Mouse (Mus musculus) G1E (cell line): ENCODE measurements around the gene Ndufa3. TPM values are rescaled to one million over a fixed set of nuclear protein-coding genes. Genes with fewer than 3 reads are reported as not detected.

ENCODE experiments used
- ATAC-seq: 2 replicates; pipeline ENCODE4 v1.8.0; 2016; ENCODE audit warnings: mild to moderate bottlenecking; ENCODE audit not compliant: insufficient number of reproducible peaks, poor library complexity, low FRiP score, severe bottlenecking; ENCODE audit errors: extremely low read depth
- DNase-seq: peaks from one replicate; pipeline ENCODE4 v3.0.0; 2012; ENCODE audit warnings: low spot score
- H3K27me3 ChIP-seq: 2 replicates; pipeline ENCODE4 v1.6.1; 2012; ENCODE audit warnings: mild to moderate bottlenecking, low read length, inconsistent platforms; ENCODE audit not compliant: insufficient read depth
- H3K36me3 ChIP-seq: replicated peaks from 2 replicates; pipeline ENCODE3; 2012; ENCODE audit warnings: mild to moderate bottlenecking, inconsistent platforms
- H3K4me1 ChIP-seq: 2 replicates; pipeline ENCODE4 v1.6.1; 2012; ENCODE audit warnings: low read depth, low read length, inconsistent platforms, mixed read lengths; ENCODE audit not compliant: insufficient read depth
- H3K4me3 ChIP-seq: 2 replicates; pipeline ENCODE4 v1.5.1; 2012; ENCODE audit warnings: low read depth, mild to moderate bottlenecking, inconsistent platforms, low read length, moderate library complexity, mixed read lengths
- H3K9me3 ChIP-seq: replicated peaks from 2 replicates; pipeline ENCODE4 v1.6.1; 2012; ENCODE audit warnings: inconsistent platforms
- CTCF ChIP-seq: IDR thresholded peaks from 2 replicates; pipeline ENCODE4 v1.5.1; 2012; ENCODE audit warnings: low read depth, low read length, inconsistent platforms, mixed read lengths
- GATA1 ChIP-seq: IDR thresholded peaks from 2 replicates; pipeline ENCODE4 v1.6.1; 2012; ENCODE audit warnings: borderline replicate concordance, low read length, inconsistent platforms, mixed read lengths
- GATA2 ChIP-seq: IDR thresholded peaks from 2 replicates; pipeline ENCODE4 v1.6.1; 2012; ENCODE audit warnings: low read depth, low read length, inconsistent platforms, borderline replicate concordance
- POLR2AphosphoS5 ChIP-seq: IDR thresholded peaks from 2 replicates; pipeline ENCODE4 v1.6.1; 2012; ENCODE audit warnings: low read depth, low read length, inconsistent platforms; ENCODE audit not compliant: insufficient replicate concordance
- TAL1 ChIP-seq: conservative IDR thresholded peaks from 2 replicates; pipeline ENCODE4 v1.6.1; 2012; ENCODE audit warnings: low read depth, low read length, inconsistent platforms, mixed read lengths
- polyA plus RNA-seq: library from polyadenylated mRNA; stranded (reverse); fragments of >175 nt; gene quantifications from 2 replicates; pipeline ENCODE4 v1.2.3, GENCODE M21; 2012
- total RNA-seq, 2 experiments: library from RNA; stranded (forward) in 1 of 2; stranded (reverse) in 1 of 2; fragments of 200-1000 nt in 1 of 2; fragments of >200 nt in 1 of 2; fragmentation: Nextera tagmentation in 1 of 2; gene quantifications; 2 replicates each; pipeline ENCODE4 v1.2.3; 2014 to 2017

Gene Ndufa3
- total and polyA plus RNA-seq, 3 experiments, result 18.9 to 234 (median 179) TPM

DNA sequence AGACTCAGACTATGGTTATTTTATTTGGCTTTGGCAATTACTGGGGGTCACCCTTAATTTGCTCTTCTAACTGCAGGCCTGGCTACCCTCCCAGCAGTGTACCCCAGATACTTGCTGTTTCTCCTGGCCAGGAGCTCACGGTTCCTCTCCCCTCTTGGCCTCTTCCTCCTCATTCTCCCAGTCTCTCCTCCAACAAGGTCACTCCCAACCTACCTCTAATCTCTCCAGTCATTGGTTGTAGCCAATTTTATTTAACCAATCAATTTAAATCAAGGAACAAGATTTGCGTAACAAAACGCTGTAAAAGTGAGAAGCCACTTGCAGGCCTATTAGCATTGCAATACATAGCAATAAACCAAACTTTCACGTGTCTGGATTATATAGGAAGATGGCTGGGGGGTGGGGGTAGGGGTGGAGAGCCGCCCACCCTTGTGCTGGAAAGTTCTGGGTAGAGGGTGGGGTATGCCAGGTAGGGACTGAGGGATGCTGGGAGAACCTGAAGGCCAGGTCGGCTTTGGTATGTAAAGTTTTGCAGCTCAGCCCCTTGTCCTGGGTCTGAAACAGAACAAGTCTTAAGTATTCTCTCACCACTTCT, 38.1 kb upstream of the Ndufa3 start:
- no peaks in the 10 kb centered on the region for H3K9me3 ChIP-seq
- no peaks in the 10 kb centered on the region for H3K27me3 ChIP-seq
- DNase-seq, result no peak
- no peak overlapping the region for H3K4me3 ChIP-seq
- H3K4me1 ChIP-seq, result no peaks in the 10 kb centered on the region
- ATAC-seq, result no peak
- H3K36me3 ChIP-seq, result no peaks in the 10 kb centered on the region
- TF ChIP-seq GATA1, result no peak
- no peak for TF ChIP-seq CTCF
- TF ChIP-seq POLR2AphosphoS5, result no peak
- TF ChIP-seq GATA2, result no peak
- TF ChIP-seq TAL1, result no peak

- Histone ChIP-seq H3K27me3 (no peaks in the 10 kb centered on the region), H3K9me3 (no peaks in the 10 kb centered on the region), H3K36me3 (no peaks in the 10 kb centered on the region), H3K4me3 (no peak overlapping the region), H3K4me1 (no peaks in the 10 kb centered on the region)
- DNase-seq (no peak), ATAC-seq (no peak)
- TF ChIP-seq TAL1 (no peak), CTCF (no peak), POLR2AphosphoS5 (no peak), GATA1 (no peak), GATA2 (no peak)
Measured at GRCm38 (mm10) chr7:3580029-3580428, 37.1 kb upstream of the Ndufa3 start.

DNA sequence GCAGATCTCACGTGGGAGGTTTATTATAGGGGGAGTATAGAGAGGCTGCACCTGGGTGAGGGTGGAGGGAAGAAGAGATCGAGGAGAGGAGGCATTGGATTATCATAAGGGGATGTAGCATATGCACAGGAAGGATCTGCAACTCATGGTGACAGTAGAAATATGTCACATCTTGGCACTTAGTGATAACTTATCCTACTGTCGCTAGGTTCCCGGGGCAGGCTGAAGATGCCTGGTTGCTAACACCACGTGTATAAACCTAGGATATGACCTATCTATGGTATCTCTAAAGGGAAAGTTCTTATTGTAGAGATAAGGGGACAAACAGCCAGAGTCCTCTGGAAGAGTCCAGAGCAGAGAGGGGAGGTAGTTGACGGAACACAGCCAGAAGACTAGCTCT, 31.4 kb upstream of the Ndufa3 start:
- Histone ChIP-seq H3K27me3 (peaks cover 3% of the 10 kb centered on the region), H3K4me1 (no peaks in the 10 kb centered on the region), H3K36me3 (no peaks in the 10 kb centered on the region), H3K9me3 (no peaks in the 10 kb centered on the region), H3K4me3 (no peak overlapping the region)
- peak; percentile 15; the same call in 1 of the 2 replicates for ATAC-seq
- DNase-seq, result no peak
- TF ChIP-seq GATA1 (no peak), GATA2 (no peak), TAL1 (no peak), POLR2AphosphoS5 (no peak), CTCF (no peak)

- Histone ChIP-seq H3K9me3 (no peaks in the 10 kb centered on the region), H3K4me1 (no peaks in the 10 kb centered on the region), H3K36me3 (no peaks in the 10 kb centered on the region), H3K27me3 (peaks cover 3% of the 10 kb centered on the region), H3K4me3 (no peak overlapping the region)
- DNase-seq, result no peak
- ATAC-seq, result no peak
- no peak for TF ChIP-seq POLR2AphosphoS5
Measured at GRCm38 (mm10) chr7:3586255-3586654, 30.9 kb upstream of the Ndufa3 start.

- Histone ChIP-seq H3K4me1 (no peaks in the 10 kb centered on the region), H3K27me3 (peaks cover 3% of the 10 kb centered on the region), H3K9me3 (no peaks in the 10 kb centered on the region), H3K4me3 (no peak overlapping the region), H3K36me3 (no peaks in the 10 kb centered on the region)
- ATAC-seq, result no peak
- DNase-seq, result no peak
- TF ChIP-seq POLR2AphosphoS5 (no peak), CTCF (no peak), TAL1 (no peak), GATA1 (no peak), GATA2 (no peak)
Measured at GRCm38 (mm10) chr7:3587292-3587691, 29.9 kb upstream of the Ndufa3 start.

DNA sequence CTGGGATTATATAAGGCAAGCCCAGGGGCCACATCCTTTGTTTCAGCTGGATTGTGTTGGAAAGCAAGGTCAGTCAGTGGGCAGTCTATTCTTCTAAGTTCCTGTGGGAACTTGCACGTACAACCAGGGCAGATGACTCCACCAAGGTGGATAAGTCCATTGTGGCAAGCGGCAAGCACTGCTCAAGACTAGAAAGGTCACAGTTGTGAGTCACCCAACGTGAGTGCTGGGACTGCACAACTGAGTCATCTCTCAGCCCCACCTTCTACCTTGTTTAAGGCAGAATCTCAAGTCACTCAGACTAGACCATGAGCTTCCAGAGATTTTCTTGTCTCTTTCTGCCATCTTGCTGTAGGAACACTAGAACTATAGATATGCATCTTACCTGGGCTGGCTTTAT, 26.6 kb upstream of the Ndufa3 start:
- DNase-seq, result no peak
- TF ChIP-seq GATA1 (no peak), CTCF (no peak), POLR2AphosphoS5 (no peak), GATA2 (no peak), TAL1 (no peak)
- 0 out of 2 replicates have a peak, but pooled peaks cover 2% of the 10 kb centered on the region for H3K4me1 ChIP-seq
- no peak for ATAC-seq
- no peak overlapping the region for H3K4me3 ChIP-seq
- H3K9me3 ChIP-seq, result no peaks in the 10 kb centered on the region
- peaks cover 3% of the 10 kb centered on the region for H3K27me3 ChIP-seq
- no peaks in the 10 kb centered on the region for H3K36me3 ChIP-seq
